Mouse (Mus musculus) retina, postnatal 1 day (tissue): ENCODE data around the gene Zdhhc7.
A peak's percentile ranks its signal among the peaks of the same experiment; 100 is the strongest.

Source experiments
- DNase-seq: peaks from one replicate; pipeline ENCODE4 v3.0.0-alpha.2; 2012

Zdhhc7 gene

DNA sequence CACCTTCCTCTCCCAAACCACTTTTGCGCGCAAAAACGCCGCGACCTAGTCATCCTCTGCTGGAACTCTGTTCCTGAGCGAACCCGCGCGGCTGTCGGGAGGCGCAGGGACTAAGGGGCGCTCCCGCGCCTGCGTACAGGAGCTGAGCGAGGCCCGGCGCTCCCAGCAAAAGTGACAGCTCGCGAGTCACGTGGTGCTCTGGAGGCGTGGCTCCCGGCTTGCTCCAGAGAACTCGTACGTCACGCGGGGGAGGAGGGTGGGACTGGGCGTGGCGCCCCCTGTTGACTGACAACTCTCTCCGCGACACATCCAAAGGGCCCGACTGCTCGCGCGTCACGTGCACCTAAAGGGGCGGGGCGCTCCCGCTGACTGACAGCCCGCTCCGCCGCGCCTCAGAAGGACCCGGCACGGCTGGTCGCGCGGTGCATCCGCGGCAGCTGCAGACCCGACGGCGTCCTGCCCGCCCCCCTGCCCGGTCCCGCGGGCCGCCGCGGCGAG is 12.5 kb upstream of the Zdhhc7 start, which contains the start of gene 6430548M08Rik:
TSS of gene 6430548M08Rik (plus strand) at position 395 of the 498 bp plus-strand sequence.
- DNase-seq, result peak; percentile 100

DNA sequence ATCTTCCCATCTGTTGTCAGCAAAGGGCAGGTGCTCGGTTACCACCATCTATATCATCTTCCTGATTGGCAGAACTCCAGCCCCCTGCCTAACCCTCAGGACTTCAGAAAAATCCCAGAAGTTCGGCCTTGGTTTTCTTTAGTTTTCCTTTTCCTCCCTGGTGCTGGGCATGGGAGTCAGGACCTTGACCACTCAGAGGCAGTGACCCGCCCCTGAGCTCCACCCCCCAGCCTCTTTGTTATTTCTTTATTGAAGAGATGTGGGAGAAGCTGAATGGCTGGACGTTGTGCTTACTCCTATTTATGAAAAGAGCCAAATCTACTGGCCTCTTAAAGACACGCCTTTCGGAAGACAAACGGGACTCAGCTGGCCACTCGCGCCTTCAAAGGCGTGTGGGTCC is 12.0 kb upstream of the Zdhhc7 start:
- DNase-seq, result no peak

DNA sequence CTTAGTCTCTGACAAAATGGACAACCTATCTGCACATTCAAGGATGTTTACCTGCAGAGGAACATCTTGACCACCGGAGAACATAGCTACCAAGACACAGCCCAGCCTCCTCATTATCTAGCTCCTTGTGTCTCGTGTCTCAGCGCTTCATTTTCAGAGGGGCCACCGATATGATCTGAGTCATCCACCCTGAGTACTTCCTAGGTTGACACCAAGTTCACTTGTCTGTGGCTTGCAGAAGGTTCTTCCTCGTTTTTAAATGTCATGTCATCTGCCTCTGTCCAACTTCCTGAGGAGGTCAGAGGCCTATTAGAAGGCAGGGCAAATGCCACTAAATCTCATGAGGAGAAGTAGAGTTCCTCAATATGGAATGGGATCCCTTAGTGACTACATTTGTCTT is 11.3 kb upstream of the Zdhhc7 start:
- DNase-seq, result no peak

DNA sequence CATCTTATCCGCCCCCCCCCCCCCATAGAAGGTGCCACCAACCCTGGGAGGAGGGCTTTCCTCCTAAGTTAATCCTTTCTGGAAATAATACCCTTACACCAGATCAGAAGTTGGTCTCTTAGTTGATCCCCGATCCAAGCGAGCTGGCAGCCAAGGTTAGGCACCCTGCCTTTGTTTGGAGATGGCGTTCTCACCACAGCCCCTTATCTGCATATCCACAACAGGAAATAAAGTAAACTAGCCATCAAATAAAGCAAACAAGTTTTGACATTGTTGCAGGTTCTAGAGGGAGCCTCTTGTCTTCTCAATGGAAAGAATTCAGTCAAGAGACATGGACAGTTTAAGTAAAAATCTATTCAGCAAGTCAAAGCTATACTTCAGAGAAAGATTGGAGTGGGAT is 10.1 kb upstream of the Zdhhc7 start:
- no peak for DNase-seq

DNA sequence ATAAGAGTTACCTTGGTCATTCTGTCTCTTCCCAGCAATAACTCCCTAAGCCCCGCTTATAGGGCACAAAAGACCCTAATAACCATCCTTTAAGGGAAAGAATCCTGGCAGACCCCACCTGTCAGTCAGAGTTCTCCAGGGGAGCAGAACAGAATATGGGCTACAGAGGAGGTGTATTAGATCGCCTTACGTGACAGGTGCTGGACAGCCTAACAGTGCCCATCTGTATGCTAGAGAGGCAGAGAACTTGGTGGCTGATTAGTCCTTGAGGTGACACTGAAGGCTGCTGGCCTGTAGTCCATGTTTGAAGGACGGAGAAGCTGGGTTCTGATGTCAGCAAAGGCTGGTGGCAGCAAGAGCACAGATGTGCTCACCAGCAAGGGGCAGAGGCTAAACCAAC is 9.7 kb upstream of the Zdhhc7 start:
- DNase-seq, result no peak

DNA sequence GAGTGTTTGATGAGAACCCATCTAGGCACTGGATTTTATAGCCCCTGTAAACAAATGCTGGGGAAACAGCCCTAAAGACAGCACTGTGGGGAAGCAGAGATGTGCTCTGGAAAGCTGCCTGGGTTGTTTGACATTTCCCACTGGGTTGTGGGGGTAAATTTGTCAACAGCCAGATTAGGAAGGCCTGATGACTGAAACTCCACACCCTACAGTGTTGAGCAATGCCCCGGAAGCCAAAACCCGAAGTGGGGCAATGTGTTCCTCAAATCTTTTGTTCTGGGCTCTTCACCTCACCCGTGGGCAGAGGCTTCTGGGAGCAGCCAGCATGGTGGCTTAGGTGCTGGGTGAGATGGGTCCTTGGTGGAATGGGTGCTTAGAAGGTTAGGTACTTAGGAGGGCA is 7.9 kb upstream of the Zdhhc7 start:
- DNase-seq, result no peak

DNA sequence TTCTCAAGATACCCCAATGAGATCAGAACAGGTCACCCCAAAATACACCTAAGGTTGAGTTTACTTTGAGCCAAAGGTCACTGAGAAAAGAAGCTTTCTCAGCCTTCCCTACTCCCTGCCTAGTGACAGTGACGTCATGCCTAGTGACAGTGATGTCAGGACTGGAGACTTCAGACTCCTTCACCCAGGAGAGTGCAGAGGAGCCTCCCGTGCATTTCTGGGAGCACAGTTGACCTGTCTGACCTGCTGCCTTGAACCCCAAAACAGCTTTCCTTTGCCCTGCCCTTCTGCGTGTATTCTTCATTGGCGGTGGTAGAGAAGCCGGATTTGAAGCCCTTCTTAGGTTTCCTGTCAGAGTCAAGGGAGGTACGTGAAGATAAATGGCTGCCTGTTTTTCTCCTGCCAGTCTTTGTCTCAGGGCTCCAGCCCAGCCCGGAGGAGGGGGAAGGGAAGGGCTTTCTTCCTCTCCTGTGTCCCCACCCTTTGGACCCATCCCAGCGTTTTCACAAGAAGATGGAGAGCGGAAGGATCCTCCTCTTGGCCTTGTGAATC is 3.5 kb upstream of the Zdhhc7 start:
- no peak for DNase-seq

DNA sequence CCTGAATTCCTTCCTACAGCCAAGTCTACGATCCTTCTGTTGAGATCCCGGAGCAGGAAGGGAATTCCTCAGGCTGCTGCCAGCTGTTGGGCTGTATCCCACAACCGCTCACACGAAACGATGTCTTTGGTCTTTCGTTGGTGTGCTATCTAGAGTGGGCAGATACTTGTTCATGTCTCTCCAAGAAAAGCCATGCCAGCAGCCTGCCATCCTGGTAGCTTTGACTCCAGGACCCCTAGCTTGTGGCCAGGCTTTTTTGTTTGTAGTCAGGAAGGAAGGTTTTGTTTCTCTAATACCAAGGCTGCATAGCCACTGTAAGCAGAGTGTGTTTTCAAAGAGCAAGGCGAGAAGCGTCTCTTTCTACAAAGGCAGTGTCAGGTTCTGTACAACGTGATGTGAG is 2.6 kb upstream of the Zdhhc7 start:
- no peak for DNase-seq

DNA sequence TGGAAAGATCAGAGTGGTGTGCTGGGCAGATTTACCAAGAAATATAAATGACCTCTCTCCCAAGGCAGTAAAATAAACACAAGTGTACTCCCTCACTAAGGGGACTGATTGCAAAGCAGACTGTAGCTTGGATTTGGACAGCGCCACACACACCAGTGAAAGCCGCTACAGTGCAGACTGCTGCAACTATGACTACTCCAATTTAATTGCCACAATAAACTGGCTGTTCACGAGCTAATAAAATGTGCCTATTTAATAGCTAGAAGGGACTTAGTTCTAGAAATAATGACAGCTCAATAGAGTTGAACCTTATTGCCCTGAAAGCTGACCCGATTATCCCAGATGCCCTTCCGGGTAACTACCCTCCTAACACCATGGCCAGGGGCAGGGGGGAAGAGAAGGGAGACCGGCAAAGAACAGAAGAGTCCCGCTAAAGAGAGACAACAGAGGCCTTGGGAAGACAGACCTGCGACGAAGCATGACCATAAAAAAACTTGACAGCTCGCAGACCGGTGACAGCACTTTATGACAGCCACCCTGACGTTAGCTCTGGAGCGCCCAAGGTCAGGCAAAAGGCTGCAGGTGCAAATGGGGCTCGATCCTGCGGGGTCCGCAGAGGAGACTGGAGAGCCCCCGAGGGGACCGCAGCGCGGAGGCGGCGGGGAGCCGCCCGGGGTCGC is 754 bp downstream of the Zdhhc7 start:
- peak; percentile 37 for DNase-seq

DNA sequence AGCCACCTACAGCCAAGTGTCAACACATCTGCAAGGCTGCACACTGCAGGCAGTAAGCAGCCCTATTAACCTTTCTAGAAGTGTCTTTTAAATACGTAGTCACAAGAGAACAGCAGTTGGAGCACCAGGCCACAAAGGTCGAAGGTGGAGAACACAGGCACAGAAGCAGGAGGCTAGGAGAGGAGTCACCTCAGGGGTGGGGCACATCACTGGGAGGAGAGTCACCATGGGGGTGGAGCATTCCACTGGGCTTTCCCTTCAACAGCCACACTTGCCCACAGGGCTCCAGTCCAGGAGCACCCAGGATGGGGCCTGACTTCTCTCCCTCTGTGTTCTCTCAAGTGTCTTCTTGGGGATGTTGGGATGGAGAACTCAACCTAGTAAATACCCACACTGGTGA is 4.8 kb downstream of the Zdhhc7 start:
- DNase-seq, result no peak

DNA sequence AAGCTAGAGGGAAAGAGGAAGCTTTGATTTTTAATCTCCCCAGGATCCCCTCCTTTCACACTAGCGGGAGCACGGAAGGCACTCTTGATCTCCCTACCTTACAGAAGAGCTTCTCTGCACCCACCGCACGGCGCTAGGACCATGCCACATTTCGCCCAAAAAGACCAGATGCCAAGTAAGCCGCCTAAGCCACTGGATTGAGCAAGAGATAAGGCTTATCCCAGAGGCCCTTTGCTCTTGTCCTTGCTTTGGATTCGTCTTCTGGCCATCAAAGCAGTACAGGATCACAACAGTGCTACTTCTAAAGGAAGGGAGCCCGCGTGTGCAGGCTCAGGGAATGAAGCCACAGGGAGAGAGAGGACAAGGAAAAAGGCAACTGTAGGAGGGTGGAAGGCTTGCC is 6.5 kb downstream of the Zdhhc7 start:
- peak; percentile 71 for DNase-seq

DNA sequence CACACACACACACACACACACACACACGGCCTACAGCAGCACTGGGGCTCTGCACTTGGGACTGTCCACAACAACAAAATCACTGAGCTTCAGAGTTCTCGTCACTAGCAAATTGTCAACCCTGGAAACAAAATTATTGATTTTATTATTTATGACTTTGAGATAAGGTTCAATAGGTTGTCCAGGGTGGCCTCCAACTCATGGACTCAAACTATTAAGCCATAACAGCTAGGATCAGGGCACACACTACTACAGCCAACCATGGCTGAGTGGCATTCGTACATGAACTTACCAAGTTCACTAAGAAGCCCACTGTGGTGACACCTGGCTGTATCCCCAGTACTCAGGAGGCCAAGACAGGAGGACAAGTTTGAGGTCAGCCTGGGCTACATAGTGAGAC is 8.2 kb downstream of the Zdhhc7 start:
- DNase-seq, result no peak

DNA sequence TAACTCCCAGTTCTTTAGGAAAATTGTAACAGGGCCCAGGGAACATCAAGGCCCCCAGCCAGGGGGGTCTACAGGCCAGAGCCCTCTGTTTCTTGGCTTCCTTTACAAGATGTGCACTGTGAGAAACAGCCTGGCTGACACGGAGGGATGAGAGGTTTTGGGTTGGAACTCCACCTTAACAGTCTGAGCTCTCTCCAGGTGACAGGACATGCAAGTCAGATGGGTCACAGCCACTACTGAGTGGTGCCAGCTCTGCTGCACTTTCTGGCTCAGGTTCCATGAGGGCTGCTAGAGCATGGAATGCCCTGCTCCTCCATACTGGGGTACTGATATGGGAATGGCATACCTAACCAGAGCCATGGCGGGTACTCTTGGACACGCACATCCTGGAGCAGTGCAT is 10.2 kb downstream of the Zdhhc7 start:
- no peak for DNase-seq

DNA sequence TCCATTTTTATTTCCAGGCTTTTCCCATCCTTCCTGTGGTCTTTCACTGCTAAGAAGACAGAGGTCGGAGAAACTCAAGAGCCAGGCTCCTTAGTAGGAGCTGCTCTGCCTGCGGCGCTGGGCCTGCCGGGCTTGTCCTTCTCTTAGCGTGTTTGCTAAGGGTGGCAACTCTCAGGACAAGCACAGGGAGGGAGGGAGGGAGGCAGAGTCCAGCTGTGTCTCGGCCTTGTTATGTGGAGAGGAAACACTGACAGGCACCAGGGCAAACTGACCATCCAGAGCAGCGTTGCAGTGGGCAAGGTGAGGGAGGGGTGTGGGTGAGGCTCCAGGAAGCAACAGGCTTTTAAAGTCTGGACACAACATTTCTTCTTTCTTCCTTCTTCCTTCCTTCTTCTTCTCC is 11.8 kb downstream of the Zdhhc7 start:
- DNase-seq, result no peak

DNA sequence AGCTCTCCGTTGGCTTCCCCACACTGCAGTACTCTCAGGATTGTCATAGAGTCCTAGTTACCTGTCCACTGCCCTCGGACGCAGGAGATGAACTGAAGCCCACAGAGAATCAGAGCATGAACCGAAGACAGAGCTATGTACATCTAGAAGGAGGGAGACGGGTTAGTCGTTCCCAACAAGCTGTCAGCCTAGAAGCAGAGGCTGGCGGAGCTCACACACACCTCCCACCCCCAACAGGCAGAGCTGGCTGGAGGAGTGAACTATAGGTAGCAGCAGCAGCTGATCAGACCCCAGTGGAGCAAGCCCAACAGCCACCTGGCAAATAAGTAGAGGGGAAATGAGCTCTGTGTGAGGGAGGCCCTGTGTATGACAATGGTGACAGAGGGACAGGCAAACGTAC is 16.5 kb downstream of the Zdhhc7 start:
- DNase-seq, result no peak

DNA sequence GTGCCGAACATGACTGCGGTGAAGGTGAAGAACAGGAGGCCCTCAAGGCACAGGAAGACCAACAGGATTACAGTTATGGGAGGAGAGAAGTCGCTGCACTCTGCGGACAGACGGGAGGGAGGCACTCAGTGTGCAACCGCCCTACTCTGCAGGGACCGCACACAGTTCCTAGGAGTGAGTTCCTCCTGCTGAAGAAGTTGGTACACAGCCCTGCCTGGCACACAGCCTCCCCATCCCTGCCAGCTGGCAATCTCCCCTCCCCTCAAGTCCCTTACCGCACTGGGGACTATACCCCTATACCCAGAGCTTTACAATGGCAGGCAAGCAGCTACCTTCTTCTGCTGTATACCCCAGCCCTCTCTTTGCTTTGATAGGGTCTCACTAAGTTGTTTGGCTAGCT is 18.0 kb downstream of the Zdhhc7 start:
- no peak for DNase-seq

DNA sequence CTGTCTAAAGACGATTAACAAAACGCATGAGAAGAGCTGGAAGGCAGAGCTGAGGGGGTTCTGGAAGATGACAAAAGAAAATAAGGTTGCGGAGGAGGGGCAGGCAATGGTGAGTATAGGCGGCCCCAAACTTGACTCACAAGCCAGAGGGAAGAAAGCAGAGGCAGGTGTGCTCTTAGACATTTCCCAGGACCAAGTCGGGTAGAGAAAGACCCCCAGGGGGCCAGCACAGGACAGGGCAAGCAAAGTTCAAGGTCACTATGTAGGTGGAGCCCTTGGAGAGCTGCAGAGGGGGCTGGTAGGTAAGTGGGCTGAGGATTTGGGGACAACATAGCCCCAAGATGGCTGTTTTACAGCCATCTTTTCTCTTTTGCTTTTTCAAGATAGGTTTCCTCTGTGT is 21.9 kb downstream of the Zdhhc7 start:
- DNase-seq, result no peak

DNA sequence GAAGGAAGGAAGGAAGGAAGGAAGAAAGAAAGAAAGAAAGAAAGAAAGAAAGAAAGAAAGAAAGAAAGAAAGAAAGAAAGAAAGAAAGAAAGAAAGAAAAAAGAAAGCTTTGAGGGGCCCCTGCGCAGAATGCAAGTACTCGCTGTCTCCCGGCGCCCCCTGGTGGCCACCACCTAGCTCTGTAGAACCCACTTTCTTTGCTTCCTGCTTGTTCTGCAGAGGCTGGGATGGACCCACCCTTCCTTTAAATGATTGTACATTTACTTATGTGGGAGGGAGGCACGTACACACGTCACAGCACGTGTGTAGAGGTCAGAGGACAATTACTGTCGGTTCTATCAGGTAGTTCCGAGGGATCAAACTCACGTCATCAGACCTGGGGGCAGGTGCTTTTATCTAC is 23.2 kb downstream of the Zdhhc7 start:
- peak; percentile 73 for DNase-seq

DNA sequence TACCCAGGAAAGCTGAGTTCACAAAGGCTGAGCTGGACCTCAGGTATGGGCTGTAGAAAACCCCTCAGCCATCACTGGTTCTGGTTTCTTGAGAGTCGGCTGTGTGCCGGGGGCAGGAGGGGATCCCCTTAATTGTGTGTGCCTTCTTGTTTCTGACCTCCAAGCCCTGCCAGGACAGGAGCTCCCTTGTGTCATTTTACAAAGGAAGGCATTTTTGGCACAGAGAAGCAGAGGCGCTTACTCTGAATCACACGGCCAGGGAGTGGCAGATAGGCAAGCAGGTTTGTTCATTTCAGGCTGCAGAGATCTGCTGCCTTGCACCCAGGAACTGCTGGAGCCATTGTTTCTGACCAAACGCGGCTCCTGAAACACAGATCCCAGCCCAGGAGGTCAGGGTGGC is 25.9 kb downstream of the Zdhhc7 start:
- DNase-seq, result no peak

DNA sequence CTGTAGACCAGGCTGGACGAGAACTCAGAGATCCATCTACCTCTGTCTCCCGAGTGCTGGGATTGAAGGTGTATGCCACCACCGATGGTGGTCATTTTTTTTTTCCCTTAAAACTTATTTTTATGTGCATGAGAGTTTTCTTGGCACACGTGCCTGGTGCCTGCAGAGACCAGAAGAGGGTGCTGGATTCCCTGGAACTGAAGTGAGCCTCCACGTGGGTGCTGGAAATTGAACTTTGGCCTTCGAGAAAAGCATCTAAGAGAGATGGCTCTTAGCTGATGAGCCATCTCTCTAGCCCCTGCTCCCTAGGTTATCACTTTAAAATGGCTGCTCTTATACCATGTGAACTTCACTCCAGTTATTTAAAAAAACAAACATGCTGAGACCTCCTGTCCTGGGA is 26.8 kb downstream of the Zdhhc7 start:
- no peak for DNase-seq

DNA sequence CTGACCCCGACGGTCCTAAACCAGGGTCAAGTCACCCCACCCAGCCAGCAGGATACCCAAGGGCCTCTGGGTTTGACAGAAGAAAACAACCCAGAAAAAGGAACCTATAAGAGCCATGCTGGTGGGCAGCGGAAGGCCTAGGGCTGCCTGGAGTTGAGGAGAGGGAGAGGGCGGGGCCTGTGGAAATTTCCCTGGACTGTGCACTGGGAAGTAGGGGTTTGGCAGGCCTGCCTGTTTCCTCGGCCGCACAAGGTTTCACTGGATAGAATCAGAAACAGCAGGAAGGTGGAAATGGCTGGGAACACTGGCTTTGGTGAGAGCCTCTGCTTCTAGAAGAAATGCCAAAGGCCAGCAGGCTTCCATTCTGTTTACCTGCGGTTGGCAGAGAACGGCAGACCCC is 28.5 kb downstream of the Zdhhc7 start:
- DNase-seq, result no peak

DNA sequence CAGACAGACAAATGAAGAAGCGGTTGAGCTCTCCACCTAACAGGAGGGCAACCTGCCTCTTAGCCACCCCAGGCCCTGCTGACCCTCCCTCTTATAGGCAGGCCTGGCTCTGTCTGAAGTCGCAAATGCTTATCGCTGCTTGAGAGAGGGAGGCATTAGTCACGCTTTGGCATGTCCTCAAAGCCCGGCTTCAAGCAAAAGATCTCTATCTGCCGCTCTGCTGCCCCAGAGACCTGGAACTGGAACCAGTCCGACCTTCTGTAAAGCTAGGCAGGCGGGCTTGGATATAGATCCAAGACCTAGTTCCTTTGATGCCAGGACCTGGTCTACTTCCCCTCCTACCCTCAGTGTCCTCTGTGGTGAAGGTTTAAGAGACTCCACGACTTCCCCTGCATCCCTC is 29.0 kb downstream of the Zdhhc7 start:
- DNase-seq, result no peak

DNA sequence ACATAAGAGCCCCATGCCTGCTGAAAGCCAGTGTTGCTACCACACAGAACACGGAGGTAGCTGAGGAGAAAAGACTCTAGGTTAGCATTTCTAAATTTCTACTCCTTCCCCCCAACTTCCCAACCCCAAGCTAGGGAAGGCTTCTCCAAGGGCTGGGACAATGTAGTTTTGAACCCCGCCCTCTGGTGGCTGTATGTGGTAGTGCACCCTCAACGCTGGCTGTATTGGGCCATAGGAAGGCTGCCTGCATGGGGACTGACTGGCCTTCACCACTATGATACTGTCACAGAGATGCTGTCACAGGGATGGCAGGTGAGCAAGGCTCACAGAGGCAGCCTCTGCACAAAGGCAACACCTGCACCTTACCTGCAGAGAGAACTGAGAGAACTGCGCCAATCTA is 29.6 kb downstream of the Zdhhc7 start:
- DNase-seq, result peak; percentile 83

DNA sequence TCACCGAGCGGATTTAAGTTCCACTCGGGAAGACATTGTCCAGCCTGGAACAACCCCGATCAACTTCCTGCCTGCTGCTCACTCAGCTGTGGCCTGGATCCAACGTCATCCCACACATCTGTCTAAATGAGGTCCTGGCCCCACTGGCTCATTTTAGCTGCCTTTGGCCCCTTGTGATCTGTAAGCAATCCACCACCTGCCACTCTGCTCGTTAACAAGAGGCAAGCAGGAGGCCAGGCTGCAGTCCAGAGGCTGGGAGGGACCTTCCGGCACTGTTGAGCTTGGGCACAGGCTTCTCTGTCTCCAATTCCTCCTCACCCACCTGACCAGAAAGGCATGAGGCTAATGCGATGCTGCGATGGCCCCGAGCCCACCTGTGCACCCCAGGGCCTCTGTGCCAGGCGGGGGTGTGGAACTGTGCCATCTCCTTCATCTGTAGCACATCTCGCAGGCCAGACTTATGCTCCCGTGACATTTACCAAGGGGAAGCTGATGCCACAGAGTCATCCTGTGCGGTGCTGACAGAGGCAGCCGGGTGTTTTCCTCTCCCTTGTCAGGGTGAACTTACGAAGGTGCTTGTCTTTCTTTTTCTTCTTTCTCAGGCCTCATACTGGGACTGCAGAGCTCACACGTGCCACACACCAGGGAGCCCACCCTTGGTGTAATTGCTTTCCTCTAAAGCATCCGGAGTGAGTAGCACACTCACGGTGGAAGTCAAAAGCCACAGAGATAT is 33.2 kb downstream of the Zdhhc7 start:
- DNase-seq, result no peak
